Mouse (Mus musculus): ENCODE measurements at regions not wholly inside any gene's neighbourhood (a gene's known extent, or its start where the extent isn't known, plus 50 kb on each side); places are given as distances from the start of the nearest gene placed in this dataset.
A peak's percentile ranks its signal among the peaks of the same experiment; 100 is the strongest.

DNA sequence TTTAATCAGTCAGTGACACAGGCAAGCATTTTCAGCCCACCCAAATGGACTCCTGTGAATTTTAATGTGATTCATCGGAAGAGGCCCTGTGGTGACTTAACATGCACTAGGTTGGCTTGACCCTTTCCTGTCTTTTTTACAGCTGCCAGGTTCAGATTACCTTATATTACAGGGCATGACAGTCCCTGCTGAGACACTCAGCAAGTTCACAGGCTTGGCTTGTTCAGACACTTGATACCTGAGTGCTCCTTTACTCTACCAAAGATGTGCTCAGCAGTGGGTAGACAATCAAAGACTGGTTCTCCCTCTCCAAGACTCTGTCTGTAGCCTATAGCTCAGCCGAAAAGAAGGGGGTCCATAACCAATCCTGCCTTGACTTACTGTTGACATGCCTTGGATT, 60.1 kb upstream of the Hpgd start:
- Histone ChIP-seq H3K9ac (ENCODE audit: low read length) (no peak overlapping the region), H3K9me3 (ENCODE audit: control insufficient read depth, low read length) (no peaks in the 10 kb centered on the region), H3K4me3 (ENCODE audit: low read depth, low read length) (no peak overlapping the region), H3K27ac (ENCODE audit: low read depth, low read length) (no peak overlapping the region), H3K36me3 (ENCODE audit: control insufficient read depth, insufficient read depth, low read length) (no peaks in the 10 kb centered on the region), H3K4me2 (no peak overlapping the region), H3K27me3 (ENCODE audit: control insufficient read depth, insufficient read depth, low read length) (no peaks in the 10 kb centered on the region), H3K4me1 (ENCODE audit: control insufficient read depth, insufficient read depth, low read length) (no peaks in the 10 kb centered on the region)
- ATAC-seq (ENCODE audit: low FRiP score) (no peak), DNase-seq (ENCODE audit: low spot score, missing footprints) (peak; percentile 66)
- WGBS, result 75% methylated on average over 2 of the region's 2 CpGs

GRCm38 (mm10) chr8:56243330-56243729, 51.1 kb upstream of the Hpgd start:
- 61% methylated on average over 3 of the region's 3 CpGs for WGBS
- H3K9me3 ChIP-seq (ENCODE audit: control insufficient read depth, low read length), result no peaks in the 10 kb centered on the region; the same call in 1 of the 2 replicates
- no peak for DNase-seq (ENCODE audit: low spot score, missing footprints)
- no peak overlapping the region for H3K4me2 ChIP-seq
- no peak overlapping the region for H3K27ac ChIP-seq (ENCODE audit: low read depth, low read length)
- H3K27me3 ChIP-seq (ENCODE audit: control insufficient read depth, insufficient read depth, low read length), result no peaks in the 10 kb centered on the region
- peak; percentile 70 for ATAC-seq (ENCODE audit: low FRiP score)
- no peaks in the 10 kb centered on the region for H3K4me1 ChIP-seq (ENCODE audit: control insufficient read depth, insufficient read depth, low read length)
- H3K4me3 ChIP-seq (ENCODE audit: low read depth, low read length), result no peak overlapping the region
- no peak overlapping the region for H3K9ac ChIP-seq (ENCODE audit: low read length)
- H3K36me3 ChIP-seq (ENCODE audit: control insufficient read depth, insufficient read depth, low read length), result no peaks in the 10 kb centered on the region

Data from midbrain, embryonic 11.5 days (tissue).